Comparison of ENCODE assay signal across 8 mouse cellular contexts in the genomic region with DNA sequence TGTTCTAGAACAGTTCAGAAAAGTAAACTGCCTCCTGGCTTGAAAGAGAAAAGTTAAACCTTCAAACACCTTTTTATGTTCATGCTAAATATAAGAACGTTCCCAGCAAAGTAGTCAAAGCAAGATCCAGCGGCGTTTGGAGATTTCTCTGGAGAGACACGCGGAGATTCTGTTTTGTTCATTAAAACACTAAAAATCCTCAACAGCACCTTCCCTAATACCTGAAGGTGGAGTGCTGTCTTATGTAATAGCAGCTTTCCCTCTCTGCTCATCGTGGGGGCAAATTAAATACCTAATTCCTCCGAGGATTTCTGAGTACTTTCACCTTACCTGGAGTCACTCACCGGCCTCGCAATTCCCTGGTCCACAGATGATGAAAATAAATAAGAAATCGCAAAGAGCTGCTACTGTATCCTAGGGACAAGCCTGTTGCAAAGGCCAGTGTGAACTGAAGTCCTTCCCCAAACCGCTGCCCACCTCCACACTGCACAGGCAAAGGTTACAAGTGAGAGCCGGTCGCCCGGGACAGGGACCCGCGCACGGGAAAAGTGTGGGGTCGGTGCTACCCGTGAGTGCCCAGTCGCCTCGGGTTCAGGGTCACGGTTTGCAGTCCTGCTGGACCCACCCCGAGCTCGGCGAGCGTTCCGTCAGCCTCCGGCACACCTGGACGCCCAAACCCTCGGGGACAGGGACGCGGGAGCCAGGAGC. TPM values are rescaled to one million over a fixed set of nuclear protein-coding genes. Genes with fewer than 3 reads are reported as not detected.
DNase-seq lines count a peak whose midpoint lies in the region; ATAC-seq and TF ChIP-seq lines count a peak whose summit lies in the region.

No protein-coding gene starts in this region.

- no peak for TF ChIP-seq CTCF in brain, embryonic 14.5 days (IDR thresholded peaks at IDR 0.05; ENCODE audit: borderline replicate concordance, extremely low read depth, insufficient read depth, insufficient read length)

- peak overlapping the region; percentile 97 for H3K4me2 ChIP-seq in forebrain, embryonic 15.5 days (replicated peaks)
- H3K4me2 ChIP-seq in liver, embryonic 11.5 days: peak overlapping the region; percentile 90
- H3K4me2 ChIP-seq in stomach, embryonic 15.5 days: peak overlapping the region; percentile 95

- peaks cover 26% of the 10 kb centered on the region for H3K27me3 ChIP-seq in forebrain, embryonic 15.5 days
- H3K27me3 ChIP-seq in liver, embryonic 11.5 days (replicated peaks; ENCODE audit: control insufficient read depth, insufficient read depth, low read length): peaks cover 23% of the 10 kb centered on the region
- no peaks in the 10 kb centered on the region for H3K27me3 ChIP-seq in stomach, embryonic 15.5 days (replicated peaks)

- peaks cover 29% of the 10 kb centered on the region for H3K4me1 ChIP-seq in forebrain, embryonic 15.5 days
- H3K4me1 ChIP-seq in liver, embryonic 11.5 days (replicated peaks; ENCODE audit: control insufficient read depth, insufficient read depth, low read length): 0 out of 2 replicates have a peak, but pooled peaks cover 4% of the 10 kb centered on the region
- peaks cover 23% of the 10 kb centered on the region for H3K4me1 ChIP-seq in stomach, embryonic 15.5 days

- no peak overlapping the region for H3K27ac ChIP-seq in forebrain, embryonic 15.5 days (replicated peaks)
- H3K27ac ChIP-seq in liver, embryonic 11.5 days (ENCODE audit: low read depth, low read length): no peak overlapping the region
- H3K27ac ChIP-seq in stomach, embryonic 15.5 days: no peak overlapping the region

- TF ChIP-seq POLR2A in brain, embryonic 14.5 days (IDR thresholded peaks at IDR 0.05; ENCODE audit: borderline replicate concordance, extremely low read depth, insufficient read depth, insufficient read length, poor library complexity, severe bottlenecking): no peak

- WGBS in forebrain, embryonic 15.5 days: 2% methylated on average over 32 of the region's 32 CpGs
- WGBS in liver, embryonic 11.5 days: 4% methylated on average over 32 of the region's 32 CpGs
- WGBS in stomach, embryonic 15.5 days: 3% methylated on average over 32 of the region's 32 CpGs

- H3K36me3 ChIP-seq in forebrain, embryonic 15.5 days: no peaks in the 10 kb centered on the region
- no peaks in the 10 kb centered on the region for H3K36me3 ChIP-seq in liver, embryonic 11.5 days (ENCODE audit: control insufficient read depth, insufficient read depth, low read length)
- H3K36me3 ChIP-seq in stomach, embryonic 15.5 days: no peaks in the 10 kb centered on the region

- DNase-seq in layer of hippocampus, postnatal 25 days (ENCODE audit: extremely low spot score in 1 of 2, low spot score in 1 of 2): peak; percentile 8 to 13
- DNase-seq in layer of hippocampus, adult 11-12 months (ENCODE audit: low spot score): no peak
- peak; percentile 22 for DNase-seq in brain, embryonic 14.5 days (ENCODE audit: low read depth)
- DNase-seq in liver, embryonic 11.5 days (ENCODE audit: low spot score): no peak
- no peak for DNase-seq in urinary bladder, postnatal 4 days (ENCODE audit: low spot score in 2 of 2)
- no peak for DNase-seq in thymus, postnatal 10 days (ENCODE audit: low spot score in 2 of 2)

- no peak; the same call in 1 of the 2 replicates for ATAC-seq in forebrain, embryonic 15.5 days (replicated peaks)
- peak; percentile 40 for ATAC-seq in liver, embryonic 11.5 days (replicated peaks; ENCODE audit: low FRiP score)
- peak; percentile 17; the same call in 1 of the 2 replicates for ATAC-seq in stomach, embryonic 15.5 days (ENCODE audit: insufficient read depth, low FRiP score, low read depth)

- peak overlapping the region; percentile 71 for H3K9ac ChIP-seq in forebrain, embryonic 15.5 days (replicated peaks)
- H3K9ac ChIP-seq in liver, embryonic 11.5 days (ENCODE audit: low read depth, low read length): peak overlapping the region; percentile 64
- peak overlapping the region; percentile 54; the same call in 1 of the 2 replicates for H3K9ac ChIP-seq in stomach, embryonic 15.5 days

- H3K9me3 ChIP-seq in forebrain, embryonic 15.5 days: no peaks in the 10 kb centered on the region
- H3K9me3 ChIP-seq in liver, embryonic 11.5 days (ENCODE audit: control insufficient read depth, low read length): no peaks in the 10 kb centered on the region
- no peaks in the 10 kb centered on the region for H3K9me3 ChIP-seq in stomach, embryonic 15.5 days

- H3K4me3 ChIP-seq in forebrain, embryonic 15.5 days: peak overlapping the region; percentile 69
- H3K4me3 ChIP-seq in liver, embryonic 11.5 days (ENCODE audit: low read depth, low read length): peak overlapping the region; percentile 66
- peak overlapping the region; percentile 75 for H3K4me3 ChIP-seq in stomach, embryonic 15.5 days (replicated peaks)

RNA-seq across cellular contexts. Expression of a gene that starts 3.1 kb away (rescaled TPM):
- 100 to 1,000 TPM; 139 to 160 TPM for total RNA-seq in layer of hippocampus, postnatal 25 days (2021)
- polyA plus RNA-seq in brain, embryonic 14.5 days (2012; rRNA removed): 48.3 and 99.0 TPM in 2 replicates
- polyA plus RNA-seq in forebrain, embryonic 15.5 days (2015; fragmentation: Nextera tagmentation; extraction: Ambion mirVana): 47.6 and 55.5 TPM in 2 replicates
- polyA plus RNA-seq in liver, embryonic 11.5 days (2014; fragmentation: Nextera tagmentation; extraction: Ambion mirVana): 30.1 and 30.3 TPM in 2 replicates
- polyA plus RNA-seq in stomach, embryonic 15.5 days (2015; fragmentation: Nextera tagmentation; extraction: Ambion mirVana): 99.0 and 105 TPM in 2 replicates

Comparison
In these comparisons a context has a peak if more than half of its experiments do, and no peak if none do; other contexts are left out.
1. DNase-seq: peak in layer of hippocampus, postnatal 25 days (2 of 2) and brain, embryonic 14.5 days (single experiment); none in layer of hippocampus, adult 11-12 months (single experiment), liver, embryonic 11.5 days (single experiment), urinary bladder, postnatal 4 days (0 of 2) and thymus, postnatal 10 days (0 of 2).
2. Peak in every context shown above with its lines, with median percentiles within 50 percentile points of each other: H3K4me2 ChIP-seq, H3K4me3 ChIP-seq and H3K9ac ChIP-seq.